In genomic region chr3:51611972-51612371, GRCm38 (mm10) we compare ENCODE assay signal across 9 mouse cellular contexts. TPM values are rescaled to one million over a fixed set of nuclear protein-coding genes. Genes with fewer than 3 reads are reported as not detected.
A peak's percentile ranks its signal among the peaks of the same experiment; 100 is the strongest.
DNase-seq lines count a peak whose midpoint lies in the region; ATAC-seq and TF ChIP-seq lines count a peak whose summit lies in the region.
"Had no signal": no experiment of that assay in that cellular context is flagged by ENCODE, and none has a peak within 500 bp of the region (broad histone marks: within the 10 kb centered on the region; RNA-seq: fewer than 3 reads in every experiment).

No protein-coding gene starts in this region.

- TF ChIP-seq CTCF in lung, adult 2 months (IDR thresholded peaks at IDR 0.05; ENCODE audit: insufficient read depth, low read length) = peak; percentile 69

- 0 out of 2 replicates have a peak overlapping the region, but pooled peaks have one; percentile 19 for H3K4me2 ChIP-seq in heart, embryonic 12.5 days
- no peak overlapping the region for H3K4me2 ChIP-seq in kidney, embryonic 15.5 days

- no peak overlapping the region for H3K27ac ChIP-seq in heart, embryonic 12.5 days (ENCODE audit: poor library complexity, severe bottlenecking)
- H3K27ac ChIP-seq in kidney, embryonic 15.5 days = no peak overlapping the region

- peak; percentile 88 for ATAC-seq in erythroblast, adult 5-6 weeks (replicated peaks; ENCODE audit: low FRiP score, poor library complexity, severe bottlenecking)
- ATAC-seq in heart, embryonic 12.5 days (ENCODE audit: insufficient number of reproducible peaks, low FRiP score) = no peak
- ATAC-seq in kidney, embryonic 15.5 days (replicated peaks; ENCODE audit: low FRiP score) = peak; percentile 54; the same call in 1 of the 2 replicates

- no peak overlapping the region for H3K4me3 ChIP-seq in heart, embryonic 12.5 days
- H3K4me3 ChIP-seq in kidney, embryonic 15.5 days (replicated peaks) = no peak overlapping the region
- H3K4me3 ChIP-seq in lung, adult 2 months (replicated peaks; ENCODE audit: extremely low read depth, low read depth, low read length) = no peak overlapping the region
- H3K4me3 ChIP-seq: erythroblast, embryonic 14.5 days had no signal

- TF ChIP-seq POLR2A in lung, adult 2 months (IDR thresholded peaks at IDR 0.05; ENCODE audit: borderline replicate concordance, extremely low read depth, low read depth, low read length) = no peak

- H3K9me3 ChIP-seq in heart, embryonic 12.5 days (replicated peaks) = peaks cover 5% of the 10 kb centered on the region
- 0 out of 2 replicates have a peak, but pooled peaks cover 6% of the 10 kb centered on the region for H3K9me3 ChIP-seq in kidney, embryonic 15.5 days (replicated peaks)

- H3K9ac ChIP-seq in heart, embryonic 12.5 days = no peak overlapping the region
- no peak overlapping the region for H3K9ac ChIP-seq in kidney, embryonic 15.5 days

- DNase-seq in MN1 (ENCODE audit: low spot score) = peak; percentile 70
- peak; percentile 80 for DNase-seq in brain, adult 2 months (ENCODE audit: low read depth, low spot score)
- DNase-seq in lung, adult 2 months = peak; percentile 62
- DNase-seq in retina, embryonic 14.5 days (ENCODE audit: low spot score) = peak; percentile 63
- no peak for DNase-seq in B cell, adult 2 months

- H3K27me3 ChIP-seq in heart, embryonic 12.5 days (replicated peaks) = no peaks in the 10 kb centered on the region
- no peaks in the 10 kb centered on the region for H3K27me3 ChIP-seq in kidney, embryonic 15.5 days

- WGBS in heart, embryonic 12.5 days = 6% methylated on average over 6 of the region's 6 CpGs
- 5% methylated on average over 6 of the region's 6 CpGs for WGBS in kidney, embryonic 15.5 days
- WGBS in lung, adult 2 months = 8% methylated on average over 6 of the region's 6 CpGs

- no peaks in the 10 kb centered on the region for H3K36me3 ChIP-seq in heart, embryonic 12.5 days
- H3K36me3 ChIP-seq in kidney, embryonic 15.5 days = no peaks in the 10 kb centered on the region

- peaks cover 10% of the 10 kb centered on the region for H3K4me1 ChIP-seq in heart, embryonic 12.5 days (replicated peaks)
- peaks cover 3% of the 10 kb centered on the region; the same call in 1 of the 2 replicates for H3K4me1 ChIP-seq in kidney, embryonic 15.5 days
- no peaks in the 10 kb centered on the region for H3K4me1 ChIP-seq in lung, adult 2 months (ENCODE audit: control insufficient read depth, insufficient read depth, low read length)

RNA-seq across cellular contexts. Expression of gene Mgst2, which starts 48.2 kb away (rescaled TPM):
- 52.9 and 77.0 TPM in 2 replicates for total RNA-seq in erythroblast, adult 5-6 weeks (2015; ENCODE audit: low replicate concordance)
- total RNA-seq in erythroblast, adult 5-6 weeks (2017; ENCODE audit: low replicate concordance) = 10.2 and 19.8 TPM in 2 replicates
- 1.2 and 2.5 TPM in 2 replicates for polyA plus RNA-seq in heart, embryonic 12.5 days (2016; fragmentation: Nextera tagmentation; extraction: Ambion mirVana)
- 1.6 and 3.5 TPM in 2 replicates for polyA plus RNA-seq in kidney, embryonic 15.5 days (2015; fragmentation: Nextera tagmentation; extraction: Ambion mirVana)
- polyA plus RNA-seq in lung, adult 2 months (2012; rRNA removed) = 1.3 and 3.6 TPM in 2 replicates
- polyA plus RNA-seq: erythroblast, embryonic 14.5 days had no signal

RNA-seq across cellular contexts. Expression of gene Setd7, which starts 51.3 kb away (rescaled TPM):
- total RNA-seq in erythroblast, adult 5-6 weeks (2015; ENCODE audit: low replicate concordance) = 7.5 and 9.8 TPM in 2 replicates
- 4.3 and 7.7 TPM in 2 replicates for total RNA-seq in erythroblast, adult 5-6 weeks (2017; ENCODE audit: low replicate concordance)
- polyA plus RNA-seq in heart, embryonic 12.5 days (2016; fragmentation: Nextera tagmentation; extraction: Ambion mirVana) = 3.6 and 4.1 TPM in 2 replicates
- polyA plus RNA-seq in kidney, embryonic 15.5 days (2015; fragmentation: Nextera tagmentation; extraction: Ambion mirVana) = 3.0 and 4.6 TPM in 2 replicates
- 16.8 and 23.5 TPM in 2 replicates for polyA plus RNA-seq in lung, adult 2 months (2012; rRNA removed)

Comparison
In these comparisons a context has a peak if more than half of its experiments do, and no peak if none do; other contexts are left out.
1. DNase-seq: peak in MN1 (single experiment), brain, adult 2 months (single experiment), lung, adult 2 months (single experiment) and retina, embryonic 14.5 days (single experiment); none in B cell, adult 2 months (0 of 2).